Mouse (Mus musculus): ENCODE measurements around the gene Stpg3. TPM values are rescaled to one million over a fixed set of nuclear protein-coding genes. Genes with fewer than 3 reads are reported as not detected.
A peak's percentile ranks its signal among the peaks of the same experiment; 100 is the strongest.

Gene Stpg3
- polyA plus RNA-seq, 1 experiment: not detected

DNA sequence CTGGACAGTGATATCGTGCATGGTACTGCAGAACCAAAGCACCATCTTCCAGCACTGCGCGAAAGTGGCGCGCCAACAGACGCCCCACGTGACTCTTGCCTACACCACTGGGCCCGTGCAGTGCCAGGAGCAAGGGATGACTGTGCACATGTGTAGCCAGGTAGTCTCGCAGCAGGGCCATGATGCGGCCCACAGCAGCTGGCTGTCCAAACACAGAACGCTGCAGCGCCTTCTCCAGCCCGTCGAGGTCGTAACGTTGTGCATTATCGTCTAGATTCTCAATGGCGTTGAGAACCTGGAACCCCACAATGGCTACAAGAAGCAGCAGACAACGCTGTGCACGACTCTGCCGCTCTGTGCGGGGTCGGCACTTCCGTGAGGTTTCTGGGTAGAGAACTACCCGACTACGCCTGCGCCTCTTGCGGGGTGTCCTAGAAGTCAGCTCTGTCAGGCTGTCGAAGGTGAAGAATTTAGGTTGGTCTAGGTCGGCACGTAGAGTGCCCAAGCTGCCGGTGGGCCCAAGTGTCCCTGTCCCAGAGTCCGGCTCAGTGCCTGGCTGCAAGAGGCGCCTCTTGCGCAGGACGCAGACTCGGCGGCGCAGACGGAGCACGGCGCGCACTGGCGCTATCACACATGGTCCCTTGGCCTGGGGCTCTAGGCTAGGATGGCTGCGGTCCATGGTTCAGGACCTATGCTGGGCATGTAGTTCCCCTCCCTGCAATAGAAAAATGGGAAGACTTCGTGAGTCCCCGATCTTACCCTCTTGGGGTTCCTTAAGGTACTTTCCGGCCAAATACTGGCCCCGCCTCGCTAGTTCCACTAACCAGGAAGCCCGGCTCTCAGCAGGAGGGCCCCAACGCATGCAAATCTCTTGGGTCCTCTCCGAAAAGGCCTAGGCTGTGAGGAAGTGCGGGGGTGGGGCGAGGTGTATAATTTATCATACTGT, 19.0 kb downstream of the Stpg3 start:
- Histone ChIP-seq H3K27ac (ENCODE audit: control insufficient read depth, insufficient read depth, low read depth, low read length, poor library complexity) (peak overlapping the region; percentile 93), H3K4me1 (ENCODE audit: control insufficient read depth, insufficient read depth, low read length) (peaks cover 14% of the 10 kb centered on the region), H3K4me3 (replicated peaks; ENCODE audit: control insufficient read depth, low read depth, low read length) (peak overlapping the region; percentile 86)
- TF ChIP-seq CTCF (IDR thresholded peaks at IDR 0.05; ENCODE audit: control insufficient read depth, insufficient read depth, low read length) (no peak), POLR2A (IDR thresholded peaks at IDR 0.05; ENCODE audit: borderline replicate concordance, control insufficient read depth, low read depth, low read length) (peak; percentile 67; the same call in 1 of the 2 replicates)
- WGBS: 2% methylated on average over 55 of the region's 55 CpGs

GRCm38 (mm10) chr2:25194486-25195171, 19.8 kb downstream of the Stpg3 start:
- WGBS: 9% methylated on average over 17 of the region's 17 CpGs
- H3K4me3 ChIP-seq (replicated peaks; ENCODE audit: control insufficient read depth, low read depth, low read length): peak overlapping the region; percentile 86
- peaks cover 14% of the 10 kb centered on the region for H3K4me1 ChIP-seq (ENCODE audit: control insufficient read depth, insufficient read depth, low read length)
- TF ChIP-seq CTCF (IDR thresholded peaks at IDR 0.05; ENCODE audit: control insufficient read depth, insufficient read depth, low read length) (no peak), POLR2A (IDR thresholded peaks at IDR 0.05; ENCODE audit: borderline replicate concordance, control insufficient read depth, low read depth, low read length) (no peak)
- H3K27ac ChIP-seq (ENCODE audit: control insufficient read depth, insufficient read depth, low read depth, low read length, poor library complexity): peak overlapping the region; percentile 93

DNA sequence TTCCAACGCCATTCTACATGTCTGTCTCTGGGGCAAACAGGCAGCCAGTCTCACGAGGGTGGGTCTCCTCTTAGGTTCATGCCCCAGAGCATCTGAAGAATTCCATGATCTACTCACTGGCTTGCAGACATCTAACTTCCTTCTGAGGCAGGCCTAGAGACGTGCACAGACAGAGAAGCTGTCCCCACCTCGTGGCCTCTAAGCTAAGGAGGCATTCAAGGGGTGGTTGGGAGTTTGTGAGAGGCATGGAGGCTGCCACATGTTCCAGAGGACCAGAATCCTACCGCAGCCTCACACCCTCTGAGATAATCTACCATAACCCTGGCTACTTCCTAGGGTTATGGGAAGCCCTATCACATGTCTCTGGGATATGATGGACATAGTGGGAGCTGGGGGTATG, 20.4 kb downstream of the Stpg3 start:
- Histone ChIP-seq H3K4me1 (ENCODE audit: control insufficient read depth, insufficient read depth, low read length) (peaks cover 14% of the 10 kb centered on the region), H3K27ac (ENCODE audit: control insufficient read depth, insufficient read depth, low read depth, low read length, poor library complexity) (peak overlapping the region; percentile 93), H3K4me3 (replicated peaks; ENCODE audit: control insufficient read depth, low read depth, low read length) (peak overlapping the region; percentile 86)
- WGBS: 18% methylated on average over 5 of the region's 5 CpGs
- TF ChIP-seq POLR2A (IDR thresholded peaks at IDR 0.05; ENCODE audit: borderline replicate concordance, control insufficient read depth, low read depth, low read length): no peak
- TF ChIP-seq CTCF (IDR thresholded peaks at IDR 0.05; ENCODE audit: control insufficient read depth, insufficient read depth, low read length): no peak

DNA sequence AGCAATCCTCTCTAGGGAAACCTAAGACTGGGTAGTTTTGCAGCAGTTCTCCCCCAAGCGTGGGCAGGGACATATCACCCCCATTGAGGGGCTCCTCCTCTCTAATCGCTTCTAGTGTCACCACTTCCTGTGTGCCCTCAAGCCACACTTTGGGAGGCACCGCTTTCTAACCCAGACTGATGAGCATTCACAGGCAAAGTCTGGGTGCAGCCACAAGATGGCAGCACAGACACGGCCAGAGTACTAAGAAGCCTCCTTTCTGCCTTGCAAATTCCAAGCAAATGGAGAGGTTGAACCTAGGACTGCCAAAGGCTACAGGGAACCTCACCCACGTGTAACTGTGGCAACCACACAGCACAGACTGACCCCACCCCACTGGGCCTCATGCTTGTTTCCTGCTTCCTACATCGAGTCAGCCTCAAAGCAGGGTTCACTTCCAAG, 21.1 kb downstream of the Stpg3 start:
- peak; percentile 98 for TF ChIP-seq CTCF (IDR thresholded peaks at IDR 0.05; ENCODE audit: control insufficient read depth, insufficient read depth, low read length)
- no peak for TF ChIP-seq POLR2A (IDR thresholded peaks at IDR 0.05; ENCODE audit: borderline replicate concordance, control insufficient read depth, low read depth, low read length)
- peaks cover 14% of the 10 kb centered on the region for H3K4me1 ChIP-seq (ENCODE audit: control insufficient read depth, insufficient read depth, low read length)
- H3K27ac ChIP-seq (ENCODE audit: control insufficient read depth, insufficient read depth, low read depth, low read length, poor library complexity): peak overlapping the region; percentile 93
- WGBS: 2% methylated on average over 6 of the region's 6 CpGs
- H3K4me3 ChIP-seq (replicated peaks; ENCODE audit: control insufficient read depth, low read depth, low read length): peak overlapping the region; percentile 36

DNA sequence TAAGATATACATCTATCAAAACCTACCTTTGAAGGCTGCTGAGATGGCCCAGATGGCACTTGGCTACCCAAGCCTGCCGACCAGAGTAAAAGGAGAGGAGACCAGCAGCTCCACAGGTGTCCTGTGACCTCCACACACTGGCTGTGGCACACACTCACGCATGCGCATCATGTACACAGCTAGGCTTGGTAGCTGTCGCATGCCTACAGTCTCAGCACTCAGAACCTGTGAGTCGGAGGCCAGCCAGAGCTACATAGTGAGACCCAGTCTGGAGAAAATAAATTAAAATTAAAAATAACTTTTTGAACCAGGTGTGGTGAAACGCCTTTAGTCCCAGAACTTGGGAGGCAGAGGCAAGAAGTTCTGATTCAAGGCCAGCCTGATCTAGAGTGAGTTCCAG, 26.6 kb downstream of the Stpg3 start:
- Histone ChIP-seq H3K4me1 (ENCODE audit: control insufficient read depth, insufficient read depth, low read length) (no peaks in the 10 kb centered on the region; the same call in 1 of the 2 replicates), H3K27ac (ENCODE audit: control insufficient read depth, insufficient read depth, low read depth, low read length, poor library complexity) (no peak overlapping the region), H3K4me3 (replicated peaks; ENCODE audit: control insufficient read depth, low read depth, low read length) (no peak overlapping the region)
- TF ChIP-seq POLR2A (IDR thresholded peaks at IDR 0.05; ENCODE audit: borderline replicate concordance, control insufficient read depth, low read depth, low read length): no peak
- TF ChIP-seq CTCF (IDR thresholded peaks at IDR 0.05; ENCODE audit: control insufficient read depth, insufficient read depth, low read length): no peak
- WGBS: 85% methylated on average over 6 of the region's 6 CpGs

- no peak overlapping the region for H3K4me3 ChIP-seq (replicated peaks; ENCODE audit: control insufficient read depth, low read depth, low read length)
- 37% methylated on average over 5 of the region's 5 CpGs for WGBS
- no peaks in the 10 kb centered on the region; the same call in 1 of the 2 replicates for H3K4me1 ChIP-seq (ENCODE audit: control insufficient read depth, insufficient read depth, low read length)
- no peak for TF ChIP-seq CTCF (IDR thresholded peaks at IDR 0.05; ENCODE audit: control insufficient read depth, insufficient read depth, low read length)
- no peak for TF ChIP-seq POLR2A (IDR thresholded peaks at IDR 0.05; ENCODE audit: borderline replicate concordance, control insufficient read depth, low read depth, low read length)
- no peak overlapping the region for H3K27ac ChIP-seq (ENCODE audit: control insufficient read depth, insufficient read depth, low read depth, low read length, poor library complexity)
Measured at GRCm38 (mm10) chr2:25186575-25186930, 27.9 kb downstream of the Stpg3 start.

- Histone ChIP-seq H3K27ac (ENCODE audit: control insufficient read depth, insufficient read depth, low read depth, low read length, poor library complexity) (no peak overlapping the region; the same call in 1 of the 2 replicates), H3K4me1 (ENCODE audit: control insufficient read depth, insufficient read depth, low read length) (no peaks in the 10 kb centered on the region; the same call in 1 of the 2 replicates), H3K4me3 (replicated peaks; ENCODE audit: control insufficient read depth, low read depth, low read length) (peak overlapping the region; percentile 45)
- TF ChIP-seq POLR2A (IDR thresholded peaks at IDR 0.05; ENCODE audit: borderline replicate concordance, control insufficient read depth, low read depth, low read length) (no peak; the same call in 1 of the 2 replicates), CTCF (IDR thresholded peaks at IDR 0.05; ENCODE audit: control insufficient read depth, insufficient read depth, low read length) (no peak; the same call in 1 of the 2 replicates)
- WGBS: 3% methylated on average over 64 of the region's 64 CpGs
Measured at GRCm38 (mm10) chr2:25185625-25186574, 28.5 kb downstream of the Stpg3 start.
